In genomic region chr7:28527922-28528719, GRCm38 (mm10) we compare ENCODE assay signal across 8 mouse cellular contexts. TPM values are rescaled to one million over a fixed set of nuclear protein-coding genes. Genes with fewer than 3 reads are reported as not detected.
DNase-seq lines count a peak whose midpoint lies in the region; ATAC-seq lines count a peak whose summit lies in the region.

No protein-coding gene starts in this region.

- peak; percentile 98 for ATAC-seq in megakaryocyte, adult 5-6 weeks (ENCODE audit: poor library complexity, severe bottlenecking)

- peak; percentile 79 for DNase-seq in NIH3T3 (ENCODE audit: low read depth)
- peak; percentile 50 for DNase-seq in c-Kit-negative CD71-positive TER-119-positive erythroid progenitor cells, embryonic 14.5 days (ENCODE audit: low read depth, low spot score)
- DNase-seq in forelimb bud, embryonic 11.5 days (ENCODE audit: low read depth, low spot score), result peak; percentile 73
- DNase-seq in hindlimb bud, embryonic 11.5 days (ENCODE audit: extremely low spot score, low read depth, low spot score), result peak; percentile 35
- peak; percentile 36 for DNase-seq in left cerebral cortex, adult 11 months (ENCODE audit: low spot score)
- DNase-seq in skeletal muscle tissue, adult 2 months (ENCODE audit: low read depth, low spot score), result peak; percentile 45
- peak; percentile 55 for DNase-seq in yolk sac, embryonic 10.5 days (ENCODE audit: low spot score)

RNA-seq across cellular contexts. Expression of gene Ifnl3, which starts 5.5 kb away (rescaled TPM):
- total RNA-seq in megakaryocyte, adult 5-6 weeks (2015), result not detected in 2 replicates
- not detected in 2 replicates for total RNA-seq in megakaryocyte, adult 5-6 weeks (2017)

RNA-seq across cellular contexts. Expression of gene Sycn, which starts 12.6 kb away (rescaled TPM):
- not detected in 2 replicates for total RNA-seq in megakaryocyte, adult 5-6 weeks (2015)
- not detected in 2 replicates for total RNA-seq in megakaryocyte, adult 5-6 weeks (2017)

RNA-seq across cellular contexts. Expression of gene Ifnl2, which starts 17.9 kb away (rescaled TPM):
- not detected in 2 replicates for total RNA-seq in megakaryocyte, adult 5-6 weeks (2015)
- not detected in 2 replicates for total RNA-seq in megakaryocyte, adult 5-6 weeks (2017)

RNA-seq across cellular contexts. Expression of gene Nccrp1, which starts 18.9 kb away (rescaled TPM):
- 1.4 and 2.2 TPM in 2 replicates for total RNA-seq in megakaryocyte, adult 5-6 weeks (2015)
- total RNA-seq in megakaryocyte, adult 5-6 weeks (2017), result 0.26 TPM in 1 of 2 replicates, not detected in the other

Comparison
In these comparisons a context has a peak if more than half of its experiments do, and no peak if none do; other contexts are left out.
1. Peak in every context shown above with its lines: DNase-seq and ATAC-seq.